Mouse (Mus musculus) heart, adult 2 months (tissue): ENCODE measurements around the gene Rccd1. TPM values are rescaled to one million over a fixed set of nuclear protein-coding genes. Genes with fewer than 3 reads are reported as not detected.
A peak's percentile ranks its signal among the peaks of the same experiment; 100 is the strongest.

Source experiments
- DNase-seq, 2 experiments: peaks; one replicate each; pipeline ENCODE4 v3.0.0; 2021
- H3K27ac ChIP-seq: fragments of 200-600 bp; 2 replicates; pipeline ENCODE4 v1.8.1; 2022
- H3K27me3 ChIP-seq: fragments of 200-500 bp; 2 replicates; pipeline ENCODE4 v1.6.1; 2012; ENCODE audit warnings: mild to moderate bottlenecking, low read length, inconsistent platforms, mixed read lengths; ENCODE audit not compliant: control insufficient read depth, insufficient read depth
- H3K36me3 ChIP-seq: fragments of 200-500 bp; 2 replicates; pipeline ENCODE4 v1.6.1; 2012; ENCODE audit warnings: low read length, inconsistent platforms; ENCODE audit not compliant: control insufficient read depth, insufficient read depth
- H3K4me1 ChIP-seq: fragments of 200-500 bp; 2 replicates; pipeline ENCODE4 v1.6.1; 2011; ENCODE audit warnings: low read length; ENCODE audit not compliant: control insufficient read depth, insufficient read depth
- H3K4me3 ChIP-seq: fragments of 200-600 bp; 2 replicates; pipeline ENCODE4 v1.8.1; 2022
- H3K79me2 ChIP-seq: fragments of 200-500 bp; replicated peaks from 2 replicates; pipeline ENCODE4 v1.6.1; 2012; ENCODE audit warnings: mild to moderate bottlenecking, inconsistent platforms, low read length, moderate library complexity, mixed read lengths; ENCODE audit not compliant: control insufficient read depth, insufficient read depth
- H3K9ac ChIP-seq: fragments of 200-500 bp; 2 replicates; pipeline ENCODE4 v1.6.1; 2012; ENCODE audit warnings: low read depth, mild to moderate bottlenecking, control low read depth, inconsistent platforms, low read length, mixed read lengths
- CTCF ChIP-seq: fragments of 200-600 bp; IDR thresholded peaks from 2 replicates; pipeline ENCODE4 v1.8.1; 2022; ENCODE audit warnings: antibody characterized with exemption, mild to moderate bottlenecking, moderate library complexity
- EP300 ChIP-seq: fragments of 200-500 bp; IDR thresholded peaks from 2 replicates; pipeline ENCODE4 v1.6.1; 2011; ENCODE audit warnings: low read depth, low read length, control low read depth; ENCODE audit not compliant: insufficient read depth
- POLR2A ChIP-seq: fragments of 200-500 bp; IDR thresholded peaks from 2 replicates; pipeline ENCODE4 v1.6.1; 2011; ENCODE audit warnings: mild to moderate bottlenecking, low read depth, low read length, control low read depth; ENCODE audit not compliant: insufficient read depth
- WGBS: fragments of 180-500 bp; shearing (Covaris S2); methylation state at CpG from one replicate; pipeline ENCODE4 v1.1.7; 2018; 5-methylcytosine and 5-hydroxymethylcytosine counted together
- intact Hi-C: fragments of 180-260 bp; cut with DNase I; formaldehyde crosslinking; loops from one replicate; pipeline ENCODE4 v1.15.1; 2025
- polyA plus RNA-seq: library from polyadenylated mRNA; depleted of rRNA; stranded (reverse); fragments of >200 nt; gene quantifications from 2 replicates; pipeline ENCODE4 v1.2.3, GENCODE M21; 2012
- total RNA-seq, 2 experiments: library from RNA; stranded (reverse); gene quantifications; 2 replicates each; pipeline ENCODE4 v1.2.3; 2021

The Rccd1 gene
- total and polyA plus RNA-seq, 3 experiments: 5.6 to 7.0 (median 6.1) TPM

DNA sequence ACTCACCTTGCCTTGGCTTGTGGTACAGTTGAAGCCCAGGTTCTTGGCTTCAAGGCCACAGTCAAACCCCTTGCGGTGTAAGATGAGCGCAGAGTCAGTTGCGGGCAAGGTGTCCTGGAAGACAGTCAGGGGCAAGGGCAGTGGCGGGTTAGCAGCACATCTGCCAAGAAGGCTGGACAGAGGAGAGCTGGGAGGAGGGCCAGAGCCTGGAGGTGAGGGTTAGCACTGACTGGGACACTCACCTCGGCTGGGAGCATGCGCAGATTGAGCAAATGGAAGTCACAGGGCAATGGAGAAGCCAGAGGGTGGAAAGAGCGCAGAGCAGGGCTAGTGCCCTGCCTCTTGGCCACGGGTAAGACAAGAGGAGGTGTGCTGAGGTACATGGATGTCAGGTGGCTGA is 28.7 kb upstream of the Rccd1 start:
- H3K27me3 ChIP-seq: no peaks in the 10 kb centered on the region
- H3K79me2 ChIP-seq: no peaks in the 10 kb centered on the region
- intact Hi-C loops: no loop called here
- H3K36me3 ChIP-seq: no peaks in the 10 kb centered on the region
- no peak overlapping the region for H3K27ac ChIP-seq
- no peaks in the 10 kb centered on the region for H3K4me1 ChIP-seq
- WGBS: 86% methylated on average over 8 of the region's 8 CpGs
- no peak for DNase-seq
- TF ChIP-seq CTCF: no peak
- no peak for TF ChIP-seq POLR2A
- TF ChIP-seq EP300: no peak
- no peak overlapping the region for H3K9ac ChIP-seq
- no peak overlapping the region for H3K4me3 ChIP-seq

- Histone ChIP-seq H3K9ac (no peak overlapping the region), H3K4me1 (no peaks in the 10 kb centered on the region), H3K27ac (no peak overlapping the region), H3K27me3 (no peaks in the 10 kb centered on the region), H3K79me2 (no peaks in the 10 kb centered on the region), H3K4me3 (no peak overlapping the region), H3K36me3 (no peaks in the 10 kb centered on the region)
- intact Hi-C loops: no loop called here
- TF ChIP-seq EP300 (no peak), CTCF (no peak), POLR2A (no peak)
- DNase-seq: no peak
- 62% methylated on average over 2 of the region's 2 CpGs for WGBS
Observed at GRCm38 (mm10) chr7:80350808-80351207, 26.6 kb upstream of the Rccd1 start.

DNA sequence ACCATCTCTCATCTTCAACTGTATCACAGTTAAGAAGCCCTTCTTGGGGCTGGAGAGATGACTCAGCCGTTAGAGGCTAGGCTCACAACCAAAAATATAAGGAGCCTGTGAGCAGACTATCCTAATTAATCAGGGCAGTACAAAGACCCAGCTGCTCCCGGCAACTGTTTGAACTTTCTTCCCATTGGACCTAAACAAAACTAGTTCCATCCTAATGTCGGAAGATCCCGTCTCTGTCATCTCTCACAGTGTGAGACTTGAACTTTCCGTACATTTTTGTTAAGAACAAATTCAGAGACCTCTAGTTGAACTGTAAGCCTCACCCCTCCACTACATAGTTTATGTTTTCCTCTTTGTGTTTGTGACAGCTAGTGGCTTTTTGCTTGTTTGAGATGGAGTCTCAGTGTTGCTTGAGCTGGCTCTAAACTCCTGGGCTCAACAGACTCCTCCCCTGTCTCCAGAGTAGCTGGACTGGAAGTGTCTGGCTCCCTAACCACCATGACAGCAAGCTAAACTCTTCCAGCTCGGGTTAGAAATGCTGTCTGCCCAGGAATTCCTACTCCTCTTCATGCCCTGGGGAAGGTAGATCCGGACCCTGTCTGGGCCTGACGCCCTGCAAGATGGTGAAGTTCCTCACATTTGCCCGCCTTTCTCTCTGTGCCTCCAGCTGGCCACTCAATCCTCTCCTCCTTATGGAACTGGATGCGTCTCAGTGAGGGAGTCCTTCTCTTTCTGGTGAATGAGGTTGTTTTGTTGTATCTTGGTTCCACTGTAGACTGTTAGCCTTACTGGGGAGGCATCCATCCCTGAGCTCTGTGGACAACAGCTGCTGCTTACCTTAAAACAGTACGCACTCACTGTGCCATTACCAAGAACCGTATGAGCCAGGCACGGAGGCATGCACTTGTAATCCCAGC is 23.7 kb upstream of the Rccd1 start:
- Histone ChIP-seq H3K4me3 (no peak overlapping the region), H3K9ac (no peak overlapping the region), H3K27me3 (no peaks in the 10 kb centered on the region), H3K4me1 (peaks cover 3% of the 10 kb centered on the region), H3K27ac (no peak overlapping the region), H3K79me2 (no peaks in the 10 kb centered on the region), H3K36me3 (no peaks in the 10 kb centered on the region)
- DNase-seq: no peak
- intact Hi-C loops: no loop called here
- WGBS: 67% methylated on average over 13 of the region's 13 CpGs
- no peak for TF ChIP-seq CTCF
- no peak for TF ChIP-seq EP300
- TF ChIP-seq POLR2A: no peak

GRCm38 (mm10) chr7:80346830-80347229 is 22.6 kb upstream of the Rccd1 start:
- Histone ChIP-seq H3K27me3 (no peaks in the 10 kb centered on the region), H3K27ac (no peak overlapping the region), H3K36me3 (no peaks in the 10 kb centered on the region), H3K4me3 (no peak overlapping the region), H3K9ac (no peak overlapping the region), H3K4me1 (peaks cover 3% of the 10 kb centered on the region), H3K79me2 (no peaks in the 10 kb centered on the region)
- intact Hi-C loops: no loop called here
- no peak for DNase-seq
- TF ChIP-seq EP300 (no peak), CTCF (no peak), POLR2A (0 out of 2 replicates have a peak, but pooled peaks have one; percentile 23)
- WGBS: 71% methylated on average over 5 of the region's 5 CpGs

DNA sequence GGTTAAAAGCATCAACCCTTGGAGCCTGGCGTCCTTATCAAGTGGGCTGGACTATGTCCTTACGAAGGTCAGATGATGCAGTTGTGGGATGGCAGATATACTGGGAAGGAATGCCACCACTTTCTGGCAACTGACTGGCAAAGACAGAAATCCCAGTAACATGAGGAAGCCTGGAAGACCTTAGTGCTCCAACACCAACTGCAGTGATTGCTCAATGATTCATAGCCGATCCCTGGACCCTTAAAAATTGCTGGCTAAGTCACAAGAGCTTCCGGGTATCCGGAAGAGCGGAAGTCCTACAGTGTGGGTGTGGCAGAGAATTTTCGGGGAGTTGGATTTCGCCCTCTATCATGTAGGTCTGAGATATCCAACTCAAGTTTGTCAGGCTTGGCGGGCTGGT is 21.9 kb upstream of the Rccd1 start:
- Histone ChIP-seq H3K9ac (no peak overlapping the region), H3K4me1 (peaks cover 3% of the 10 kb centered on the region), H3K4me3 (no peak overlapping the region), H3K79me2 (no peaks in the 10 kb centered on the region), H3K27ac (no peak overlapping the region), H3K27me3 (no peaks in the 10 kb centered on the region), H3K36me3 (no peaks in the 10 kb centered on the region)
- DNase-seq: no peak
- WGBS: 75% methylated on average over 9 of the region's 9 CpGs
- TF ChIP-seq CTCF: no peak
- no peak for TF ChIP-seq POLR2A
- TF ChIP-seq EP300: no peak
- intact Hi-C loops: no loop called here

- Histone ChIP-seq H3K27ac (peak overlapping the region; percentile 94), H3K79me2 (no peaks in the 10 kb centered on the region), H3K4me1 (peaks cover 11% of the 10 kb centered on the region), H3K27me3 (no peaks in the 10 kb centered on the region), H3K4me3 (peak overlapping the region; percentile 96), H3K9ac (peak overlapping the region; percentile 78), H3K36me3 (no peaks in the 10 kb centered on the region)
- WGBS: 26% methylated on average over 19 of the region's 19 CpGs
- intact Hi-C loops: no loop called here
- TF ChIP-seq EP300 (no peak), CTCF (0 out of 2 replicates have a peak, but pooled peaks have one; percentile 1), POLR2A (no peak)
- no peak for DNase-seq
Observed at GRCm38 (mm10) chr7:80343270-80344018, 19.2 kb upstream of the Rccd1 start.
